Comparison of ENCODE assay signal across 25 mouse cellular contexts in genomic region chr2:125402276-125402675, GRCm38 (mm10).
"Had no signal": no experiment of that assay in that cellular context is flagged by ENCODE, and none has a peak within 500 bp of the region (broad histone marks: within the 10 kb centered on the region; RNA-seq: fewer than 3 reads in every experiment).

No protein-coding gene starts in this region.

- H3K27me3 ChIP-seq: forebrain, embryonic 15.5 days; heart, embryonic 13.5 days; heart, embryonic 15.5 days; hindbrain, embryonic 13.5 days; hindbrain, embryonic 15.5 days; kidney, embryonic 15.5 days; limb, embryonic 13.5 days had no signal

- H3K4me3 ChIP-seq: forebrain, embryonic 15.5 days; heart, embryonic 13.5 days; heart, embryonic 15.5 days; hindbrain, embryonic 13.5 days; hindbrain, embryonic 15.5 days; kidney, embryonic 15.5 days; limb, embryonic 13.5 days had no signal

- DNase-seq: gastrocnemius, postnatal 14 days; gastrocnemius, postnatal 36 days; heart, adult 18-20 months; heart, postnatal 14 days; heart, postnatal 36 days; kidney, adult 11 months; kidney, adult 2 months; kidney, adult 9 months; kidney, postnatal 14 days; kidney, postnatal 36 days; layer of hippocampus, adult 9-11 months; layer of hippocampus, postnatal 36 days; left cerebral cortex, postnatal 4 days had no signal

- ATAC-seq: forebrain, embryonic 15.5 days; hindbrain, postnatal 0 days; intestine, embryonic 16.5 days had no signal

- H3K27ac ChIP-seq: forebrain, embryonic 15.5 days; heart, embryonic 13.5 days; heart, embryonic 15.5 days; hindbrain, embryonic 13.5 days; hindbrain, embryonic 15.5 days; hindbrain, postnatal 0 days; kidney, embryonic 15.5 days; kidney, postnatal 0 days; limb, embryonic 13.5 days had no signal

- H3K4me1 ChIP-seq: forebrain, embryonic 15.5 days; heart, embryonic 13.5 days; heart, embryonic 15.5 days; hindbrain, embryonic 13.5 days; hindbrain, embryonic 15.5 days; kidney, embryonic 15.5 days; limb, embryonic 13.5 days had no signal

- H3K9ac ChIP-seq: forebrain, embryonic 15.5 days; forebrain, postnatal 0 days; heart, embryonic 13.5 days; heart, embryonic 15.5 days; hindbrain, embryonic 13.5 days; hindbrain, embryonic 15.5 days; kidney, embryonic 15.5 days; limb, embryonic 13.5 days had no signal

- H3K9me3 ChIP-seq: forebrain, embryonic 15.5 days; heart, embryonic 13.5 days; heart, embryonic 15.5 days; hindbrain, embryonic 13.5 days; hindbrain, embryonic 15.5 days; kidney, embryonic 15.5 days; limb, embryonic 13.5 days had no signal

- H3K4me2 ChIP-seq: forebrain, embryonic 15.5 days; heart, embryonic 11.5 days; heart, embryonic 13.5 days; heart, embryonic 15.5 days; hindbrain, embryonic 13.5 days; hindbrain, embryonic 15.5 days; kidney, embryonic 15.5 days; limb, embryonic 13.5 days had no signal

- H3K36me3 ChIP-seq: forebrain, embryonic 15.5 days; heart, embryonic 15.5 days; hindbrain, embryonic 13.5 days; hindbrain, embryonic 15.5 days had no signal
